Mouse (Mus musculus) MEL (cell line): Measurements from ENCODE around the gene Cyth3. TPM values are rescaled to one million over a fixed set of nuclear protein-coding genes. Genes with fewer than 3 reads are reported as not detected.
A peak's percentile ranks its signal among the peaks of the same experiment; 100 is the strongest.

ENCODE experiments used
- DNase-seq: peaks from one replicate; pipeline ENCODE4 v3.0.0; 2011; ENCODE audit warnings: low read depth, low spot score
- H3K27ac ChIP-seq: 2 replicates; pipeline ENCODE4 v1.5.1; 2012; ENCODE audit warnings: low read depth, mild to moderate bottlenecking, control low read depth, low read length, moderate library complexity; ENCODE audit not compliant: control insufficient read depth
- H3K27me3 ChIP-seq, 2 experiments: fragments of 150-350 bp in 1 of 2; sonication (generic) in 1 of 2; 2 replicates each; pipeline ENCODE4 v1.6.1; 2012; ENCODE audit warnings: low read length in 2 of 2, mild to moderate bottlenecking in 2 of 2, improper control_type of control experiment in 1 of 2, moderate library complexity in 1 of 2; ENCODE audit not compliant: insufficient read depth in 2 of 2, control insufficient read depth in 1 of 2
- H3K36me3 ChIP-seq, 2 experiments: 2 replicates each; pipeline ENCODE4 v1.6.1; 2012 to 2014; ENCODE audit warnings: low read length in 2 of 2, improper control_type of control experiment in 1 of 2, inconsistent platforms in 1 of 2, mild to moderate bottlenecking in 1 of 2; ENCODE audit not compliant: insufficient read depth in 2 of 2, control insufficient read depth in 1 of 2
- H3K4me1 ChIP-seq, 2 experiments: fragments of 150-350 bp in 1 of 2; sonication (generic) in 1 of 2; 2 replicates each; pipeline ENCODE4 v1.6.1; 2012; ENCODE audit warnings: low read length in 2 of 2, improper control_type of control experiment in 1 of 2, mild to moderate bottlenecking in 1 of 2; ENCODE audit not compliant: insufficient read depth in 2 of 2, control insufficient read depth in 1 of 2
- H3K4me3 ChIP-seq, 2 experiments: fragments of 150-350 bp in 1 of 2; sonication (generic) in 1 of 2; 2 replicates each; pipeline ENCODE4 v1.5.1; 2012; ENCODE audit warnings: low read depth in 2 of 2, low read length in 2 of 2, mild to moderate bottlenecking in 2 of 2, moderate library complexity in 2 of 2, control low read depth in 1 of 2, improper control_type of control experiment in 1 of 2; ENCODE audit not compliant: control insufficient read depth in 1 of 2, insufficient read depth in 1 of 2
- H3K79me2 ChIP-seq: 2 replicates; pipeline ENCODE4 v1.6.1; 2012; ENCODE audit warnings: mild to moderate bottlenecking, low read length, moderate library complexity; ENCODE audit not compliant: control insufficient read depth, poor library complexity, insufficient read depth
- H3K9ac ChIP-seq: 2 replicates; pipeline ENCODE4 v1.6.1; 2012; ENCODE audit warnings: low read depth, mild to moderate bottlenecking, control low read depth, low read length, moderate library complexity; ENCODE audit not compliant: control insufficient read depth, poor library complexity, severe bottlenecking
- H3K9me3 ChIP-seq: fragments of 150-350 bp; sonication (generic); replicated peaks from 2 replicates; pipeline ENCODE4 v1.6.1; 2012; ENCODE audit warnings: mild to moderate bottlenecking, low read length, improper control_type of control experiment, moderate library complexity; ENCODE audit not compliant: insufficient read depth
- CHD1 ChIP-seq: IDR thresholded peaks from 2 replicates; pipeline ENCODE4 v1.6.1; 2012; ENCODE audit warnings: low read depth, mild to moderate bottlenecking, inconsistent platforms, low read length, improper control_type of control experiment
- EP300 ChIP-seq, 2 experiments: IDR thresholded peaks; 2 replicates each; pipeline ENCODE4 v1.6.1; 2011; ENCODE audit warnings: improper control_type of control experiment in 2 of 2, low read length in 2 of 2, low read depth in 1 of 2, mild to moderate bottlenecking in 1 of 2
- ETS1 ChIP-seq: IDR thresholded peaks from 2 replicates; pipeline ENCODE4 v1.6.1; 2012; ENCODE audit warnings: low read depth, mild to moderate bottlenecking, inconsistent platforms, low read length, improper control_type of control experiment, moderate library complexity
- GABPA ChIP-seq: IDR thresholded peaks from 2 replicates; pipeline ENCODE4 v1.6.1; 2012; ENCODE audit warnings: low read depth, mild to moderate bottlenecking, inconsistent platforms, low read length, improper control_type of control experiment, moderate library complexity
- GATA1 ChIP-seq: IDR thresholded peaks from 2 replicates; pipeline ENCODE4 v1.6.1; 2011; ENCODE audit warnings: low read depth, low read length, improper control_type of control experiment
- HCFC1 ChIP-seq: IDR thresholded peaks from 2 replicates; pipeline ENCODE4 v1.6.1; 2012; ENCODE audit warnings: low read depth, mild to moderate bottlenecking, inconsistent platforms, low read length, improper control_type of control experiment, moderate library complexity
- JUND ChIP-seq: IDR thresholded peaks from 2 replicates; pipeline ENCODE4 v1.6.1; 2011; ENCODE audit warnings: low read depth, mild to moderate bottlenecking, improper control_type of control experiment, low read length
- MAFK ChIP-seq: IDR thresholded peaks from 2 replicates; pipeline ENCODE4 v1.6.1; 2011; ENCODE audit warnings: low read depth, mild to moderate bottlenecking, low read length, improper control_type of control experiment, borderline replicate concordance
- MYB ChIP-seq: IDR thresholded peaks from 2 replicates; pipeline ENCODE4 v1.6.1; 2011; ENCODE audit warnings: mild to moderate bottlenecking, low read depth, low read length, improper control_type of control experiment
- NRF1 ChIP-seq: IDR thresholded peaks from 2 replicates; pipeline ENCODE4 v1.6.1; 2014; ENCODE audit warnings: low read depth, mild to moderate bottlenecking, inconsistent platforms, low read length, improper control_type of control experiment, moderate library complexity; ENCODE audit not compliant: poor library complexity, insufficient read depth, severe bottlenecking
- POLR2AphosphoS2 ChIP-seq: IDR thresholded peaks from 2 replicates; pipeline ENCODE4 v1.6.1; 2011; ENCODE audit warnings: low read length, improper control_type of control experiment
- SMC3 ChIP-seq: IDR thresholded peaks from 2 replicates; pipeline ENCODE4 v1.6.1; 2011; ENCODE audit warnings: low read depth, low read length, improper control_type of control experiment
- TAL1 ChIP-seq: IDR thresholded peaks from 2 replicates; pipeline ENCODE4 v1.6.1; 2012; ENCODE audit warnings: mild to moderate bottlenecking, inconsistent platforms, low read length, moderate library complexity, mixed read lengths
- TCF12 ChIP-seq: IDR thresholded peaks from 2 replicates; pipeline ENCODE4 v1.6.1; 2014; ENCODE audit warnings: low read depth, mild to moderate bottlenecking, inconsistent platforms, low read length, improper control_type of control experiment, moderate library complexity
- USF2 ChIP-seq, 2 experiments: IDR thresholded peaks; 2 replicates each; pipeline ENCODE4 v1.6.1; 2011 to 2012; ENCODE audit warnings: improper control_type of control experiment in 2 of 2, low read length in 2 of 2, borderline replicate concordance in 1 of 2, inconsistent platforms in 1 of 2, low read depth in 1 of 2, mild to moderate bottlenecking in 1 of 2; ENCODE audit not compliant: insufficient read depth in 1 of 2
- polyA plus RNA-seq, 2 experiments: library from polyadenylated mRNA; stranded (reverse) in 1 of 2; unstranded in 1 of 2; fragments of >175 nt in 1 of 2; fragments of >200 nt in 1 of 2; gene quantifications; 2 replicates each; pipeline versions ENCODE4 v1.2.1 to v1.2.4; 2012; ENCODE audit warnings: low replicate concordance in 2 of 2, low read depth in 1 of 2; ENCODE audit not compliant: insufficient read length in 2 of 2, insufficient read depth in 1 of 2, missing spikeins in 1 of 2
- total RNA-seq: library from RNA; depleted of rRNA; stranded (reverse); fragments of 300-350 nt; gene quantifications from 2 replicates; pipeline ENCODE4 v1.2.3, GENCODE M21; 2012

The Cyth3 gene
- total and polyA plus RNA-seq, 3 experiments: 41.1 to 44.9 TPM; not detected in 1

GRCm38 (mm10) chr5:143677363-143677762, 55.1 kb downstream of the Cyth3 start:
- no peak overlapping the region for H3K9ac ChIP-seq
- H3K27me3 ChIP-seq: no peaks in the 10 kb centered on the region
- H3K9me3 ChIP-seq: no peaks in the 10 kb centered on the region
- DNase-seq: no peak
- peaks cover 11% of the 10 kb centered on the region; the same call in 1 of the 2 replicates for H3K79me2 ChIP-seq
- peaks cover 0 to 29% of the 10 kb centered on the region in 2 experiments; a peak in 2 of 4 replicates for H3K36me3 ChIP-seq
- TF ChIP-seq CHD1: no peak
- no peak for TF ChIP-seq MYB
- no peak for TF ChIP-seq TCF12
- no peak for TF ChIP-seq HCFC1
- TF ChIP-seq GABPA: no peak
- TF ChIP-seq NRF1: no peak
- TF ChIP-seq MAFK: no peak
- H3K4me3 ChIP-seq: no peak overlapping the region
- peaks cover 33 to 35% of the 10 kb centered on the region in 2 experiments for H3K4me1 ChIP-seq
- no peak overlapping the region for H3K27ac ChIP-seq

DNA sequence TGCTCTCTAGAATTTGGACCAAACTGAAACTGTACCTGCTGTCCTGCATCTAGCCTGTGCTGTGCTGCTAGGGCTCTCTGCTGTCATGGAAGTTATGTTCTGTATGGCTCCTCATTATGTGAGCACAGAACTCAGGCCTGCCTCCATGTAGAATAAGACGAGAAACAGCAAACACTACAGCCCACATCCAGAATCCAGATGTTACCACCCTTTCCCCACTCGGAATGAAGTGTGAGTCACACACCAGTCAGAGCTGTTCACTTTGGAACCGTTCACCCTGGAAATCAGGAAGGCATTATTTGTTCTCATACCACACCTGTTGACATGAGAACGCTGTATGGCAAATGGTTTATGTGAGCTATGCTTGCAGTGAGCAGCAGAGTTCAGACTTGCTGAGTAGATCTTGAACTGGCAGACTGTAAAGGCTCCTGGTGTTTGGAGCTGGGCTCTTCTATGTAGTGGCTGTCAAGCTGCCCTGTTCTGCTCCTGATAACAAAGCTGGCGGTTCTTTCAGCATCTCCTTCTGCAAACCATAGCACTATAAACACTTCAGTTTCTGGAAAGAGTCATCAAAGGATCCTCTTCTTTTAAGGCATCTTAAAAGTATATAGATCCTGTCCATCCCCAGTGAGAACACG, 56.5 kb downstream of the Cyth3 start:
- no peaks in the 10 kb centered on the region for H3K9me3 ChIP-seq
- no peak overlapping the region for H3K27ac ChIP-seq
- H3K79me2 ChIP-seq: peaks cover 11% of the 10 kb centered on the region; the same call in 1 of the 2 replicates
- peaks cover 25 to 30% of the 10 kb centered on the region in 2 experiments for H3K4me1 ChIP-seq
- no peaks in the 10 kb centered on the region for H3K27me3 ChIP-seq
- peaks cover 0 to 23% of the 10 kb centered on the region in 2 experiments; a peak in 2 of 4 replicates for H3K36me3 ChIP-seq
- TF ChIP-seq SMC3: no peak
- TF ChIP-seq TAL1: peak; percentile 38; the same call in 1 of the 2 replicates
- peak; percentile 42; the same call in 1 of the 2 replicates for TF ChIP-seq GATA1
- TF ChIP-seq EP300 (IDR thresholded peaks at IDR 0.05; ENCODE audit: low read depth in 1 of 2, low read length in 2 of 2): 0 out of 4 replicates have a peak, but pooled peaks of 1 of the 2 experiments have one; percentile 5
- peak; percentile 57 for DNase-seq
- H3K4me3 ChIP-seq: no peak overlapping the region
- no peak overlapping the region for H3K9ac ChIP-seq

- peaks cover 17 to 25% of the 10 kb centered on the region in 2 experiments for H3K4me1 ChIP-seq
Measured at GRCm38 (mm10) chr5:143679654-143680053, 57.4 kb downstream of the Cyth3 start.

More at GRCm38 (mm10) chr5:143679654-143680053, 57.4 kb downstream of the Cyth3 start:
- Histone ChIP-seq H3K79me2 (peaks cover 10% of the 10 kb centered on the region; the same call in 1 of the 2 replicates), H3K9me3 (no peaks in the 10 kb centered on the region), H3K36me3 (peaks cover 0 to 20% of the 10 kb centered on the region in 2 experiments; a peak in 3 of 4 replicates), H3K4me3 (no peak overlapping the region), H3K9ac (no peak overlapping the region), H3K27me3 (no peaks in the 10 kb centered on the region), H3K27ac (no peak overlapping the region)
- TF ChIP-seq JUND: no peak
- TF ChIP-seq EP300 (IDR thresholded peaks at IDR 0.05; ENCODE audit: low read depth in 1 of 2, low read length in 2 of 2): peak in 1 of 2 experiments; percentile 23; a peak in 1 of 4 replicates
- TF ChIP-seq POLR2AphosphoS2: no peak
- no peak for TF ChIP-seq USF2 (IDR thresholded peaks at IDR 0.05; ENCODE audit: borderline replicate concordance in 1 of 2, insufficient read depth in 1 of 2, low read depth in 1 of 2, low read length in 2 of 2)
- TF ChIP-seq TAL1: no peak
- TF ChIP-seq ETS1: no peak
- no peak for DNase-seq
